Mouse (Mus musculus): ENCODE data around the gene Churc1.

GRCm38 (mm10) chr12:76818120-76818519 lies 52.8 kb downstream of the Churc1 start:
- TF ChIP-seq CTCF (IDR thresholded peaks at IDR 0.05; ENCODE audit: borderline replicate concordance, extremely low read depth, insufficient read depth, insufficient read length) = no peak
- TF ChIP-seq POLR2A (IDR thresholded peaks at IDR 0.05; ENCODE audit: borderline replicate concordance, extremely low read depth, insufficient read depth, insufficient read length, poor library complexity, severe bottlenecking) = no peak

All from brain, embryonic 14.5 days (tissue).